Mouse (Mus musculus) CD4-positive, CD25-positive, alpha-beta regulatory T cell, adult 2 months (primary cell): ENCODE measurements around the gene Rbm20.
A peak's percentile ranks its signal among the peaks of the same experiment; 100 is the strongest.

Experiments
- DNase-seq: peaks from one replicate; pipeline ENCODE4 v3.0.0-alpha.2; 2012; ENCODE audit warnings: low read depth, low spot score

Rbm20 gene

DNA sequence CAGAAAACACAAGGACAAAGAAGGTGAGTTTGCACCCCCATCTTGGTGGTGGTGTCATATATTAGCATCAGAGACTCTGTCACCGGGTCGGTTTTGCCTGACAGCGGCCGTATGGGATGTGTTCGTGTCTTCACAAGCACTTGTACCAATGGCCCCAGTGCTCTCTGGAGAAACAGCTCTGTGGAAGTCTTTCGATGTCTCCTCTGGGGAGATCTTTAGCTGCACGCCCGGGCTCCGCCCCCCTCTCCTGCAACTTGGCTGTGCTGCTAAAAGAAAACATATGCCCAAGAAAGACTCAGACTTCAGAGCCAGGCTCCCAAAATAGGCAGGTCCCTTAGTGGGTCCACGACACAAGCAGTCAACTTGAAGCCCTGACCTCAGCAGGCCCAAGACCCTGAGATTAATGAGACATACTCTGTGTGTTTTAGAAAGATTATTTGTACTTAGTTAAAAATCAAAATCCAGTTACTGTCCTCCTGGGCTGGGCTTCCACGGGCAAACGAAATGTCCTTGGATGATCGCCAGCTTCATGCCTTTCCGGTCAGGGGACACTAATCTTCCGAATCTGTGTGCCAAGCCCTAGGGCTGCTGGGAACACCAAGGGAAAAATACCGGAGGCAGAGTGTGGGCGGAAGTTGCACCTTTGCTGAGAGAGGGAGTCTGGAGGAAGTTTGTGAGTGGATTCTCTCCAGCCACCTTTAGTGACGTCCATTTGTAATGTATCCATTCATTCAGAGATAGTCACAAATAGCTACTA, 173.2 kb downstream of the Rbm20 start:
- no peak for DNase-seq

DNA sequence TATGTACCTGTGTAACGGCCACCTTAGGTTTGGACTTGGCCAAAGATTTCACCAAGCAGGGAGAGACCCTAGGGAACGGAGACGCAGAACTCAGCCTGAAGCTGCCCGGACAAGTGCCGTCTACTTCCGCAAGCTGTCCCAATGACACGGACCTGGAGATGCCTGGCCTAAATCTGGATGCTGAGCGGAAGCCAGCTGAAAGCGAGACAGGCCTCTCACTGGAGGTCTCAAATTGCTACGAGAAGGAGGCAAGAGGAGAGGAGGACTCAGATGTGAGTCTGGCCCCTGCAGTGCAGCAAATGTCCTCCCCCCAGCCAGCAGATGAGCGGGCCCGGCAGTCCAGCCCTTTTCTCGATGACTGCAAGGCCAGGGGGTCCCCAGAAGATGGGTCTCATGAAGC, 174.2 kb downstream of the Rbm20 start:
- DNase-seq: no peak

DNA sequence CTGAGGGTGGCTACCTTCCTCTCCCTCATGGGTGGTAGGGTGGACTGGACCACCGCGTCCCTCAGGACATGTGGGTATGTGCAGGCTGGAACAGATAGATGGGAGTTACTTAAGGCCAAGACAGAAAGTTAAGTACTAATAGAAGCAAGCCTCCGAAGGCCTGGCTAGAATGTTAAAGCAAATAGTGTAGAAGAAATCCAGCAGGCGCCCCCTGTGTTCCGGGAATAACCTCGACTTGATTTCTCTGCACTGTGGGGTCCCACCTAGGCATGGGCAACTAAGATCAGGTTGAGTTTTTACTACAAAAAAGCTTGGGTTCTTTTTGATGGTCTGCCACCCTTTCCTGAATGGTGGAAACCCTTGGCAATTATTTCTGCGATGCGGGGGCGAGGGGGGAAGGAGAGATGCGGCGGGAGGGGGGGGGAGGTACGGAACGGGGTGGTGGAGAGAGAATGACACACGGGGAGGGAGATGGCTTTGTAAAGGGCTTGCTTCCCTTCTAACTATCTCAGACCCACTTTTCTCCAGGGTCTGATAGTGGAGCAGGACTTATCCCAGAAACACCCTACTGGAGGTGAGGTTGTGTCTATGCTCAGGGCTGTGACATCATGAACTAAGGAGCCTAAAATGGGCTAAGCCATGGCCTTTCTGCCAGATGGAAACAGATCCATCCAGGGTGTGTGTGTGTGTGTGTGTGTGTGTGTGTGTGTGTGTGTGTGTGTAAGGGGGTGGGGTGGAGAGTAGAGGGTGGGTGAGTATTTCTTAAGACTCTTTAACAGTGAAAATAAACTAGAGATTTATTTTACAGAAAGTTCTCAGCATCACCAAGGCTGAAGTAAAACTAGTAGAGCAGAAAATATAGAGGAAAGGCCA, 175.0 kb downstream of the Rbm20 start:
- no peak for DNase-seq

DNA sequence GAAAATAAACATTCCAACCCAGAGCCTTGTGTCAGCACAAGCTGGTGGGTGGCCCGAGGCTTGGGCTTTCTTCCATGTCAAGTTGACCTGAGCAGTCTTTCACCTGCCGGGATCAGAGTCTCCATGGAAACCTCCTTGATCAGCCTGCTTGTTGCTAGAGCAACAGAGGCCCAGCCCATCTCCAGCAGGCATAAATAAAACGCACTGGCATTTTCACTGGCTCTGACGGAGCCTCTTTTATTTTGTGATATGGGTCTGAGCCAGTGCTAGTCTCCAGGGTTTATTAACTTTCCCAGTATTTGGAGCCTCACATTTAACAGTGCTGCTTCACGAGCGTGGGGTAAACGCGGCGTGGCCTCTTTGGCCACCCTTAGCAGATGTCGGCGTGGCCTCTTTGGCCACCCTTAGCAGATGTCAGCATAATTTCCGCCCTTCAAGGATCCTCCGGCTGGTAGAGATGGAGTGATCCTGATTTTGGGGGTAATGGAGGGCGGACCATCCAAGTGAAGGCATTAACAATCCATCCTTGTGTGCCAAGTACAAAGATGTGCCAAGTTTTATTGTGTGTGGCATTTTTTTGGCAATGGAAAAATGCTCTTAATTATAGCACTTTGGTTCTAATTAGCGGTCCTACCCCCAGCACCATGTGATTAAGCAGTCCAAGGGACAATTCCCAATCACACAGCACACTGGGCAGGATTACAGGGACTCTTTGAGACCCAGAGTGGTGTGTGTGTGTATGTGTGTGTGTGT, 175.8 kb downstream of the Rbm20 start:
- DNase-seq: no peak

DNA sequence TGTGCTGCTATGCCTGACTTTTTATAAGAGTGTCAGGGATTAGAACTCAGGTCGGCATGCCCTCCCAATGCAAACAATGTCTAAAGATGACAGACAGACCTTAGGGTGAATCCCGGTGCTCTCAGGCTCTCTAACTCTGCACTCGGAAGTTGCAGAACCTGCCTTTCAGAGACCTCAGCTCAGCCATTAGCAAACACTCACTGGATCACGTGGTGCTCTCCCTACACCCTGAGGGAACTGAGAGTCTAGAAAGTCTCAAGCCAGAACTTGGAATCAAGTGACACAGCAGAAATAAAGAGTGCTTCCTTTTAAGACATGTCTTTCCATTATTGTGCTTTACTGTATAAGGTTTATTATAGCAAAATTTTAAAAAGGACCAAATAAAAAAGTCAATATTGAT, 177.9 kb downstream of the Rbm20 start:
- no peak for DNase-seq

- DNase-seq: no peak
Observed at GRCm38 (mm10) chr19:53855781-53856180, 178.7 kb downstream of the Rbm20 start.

DNA sequence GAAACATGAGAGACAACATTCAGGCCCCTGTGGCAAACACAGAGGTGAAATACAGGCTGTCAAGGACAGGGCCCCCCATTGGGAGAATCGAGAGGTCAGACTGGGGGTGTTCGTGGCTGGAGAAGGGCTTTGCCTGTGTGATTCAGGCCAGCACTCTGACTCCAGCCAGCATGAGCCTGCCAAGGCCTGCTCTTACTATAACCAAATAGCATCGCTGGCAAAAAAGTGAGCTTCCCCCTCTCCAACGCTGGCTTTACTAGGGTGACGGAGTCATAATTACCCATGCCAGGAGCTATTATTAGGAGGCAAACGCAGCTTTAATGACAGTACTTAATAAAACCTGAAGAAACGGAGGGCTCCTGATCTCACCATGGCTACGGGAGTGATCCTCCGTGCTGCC, 179.7 kb downstream of the Rbm20 start:
- DNase-seq: no peak

DNA sequence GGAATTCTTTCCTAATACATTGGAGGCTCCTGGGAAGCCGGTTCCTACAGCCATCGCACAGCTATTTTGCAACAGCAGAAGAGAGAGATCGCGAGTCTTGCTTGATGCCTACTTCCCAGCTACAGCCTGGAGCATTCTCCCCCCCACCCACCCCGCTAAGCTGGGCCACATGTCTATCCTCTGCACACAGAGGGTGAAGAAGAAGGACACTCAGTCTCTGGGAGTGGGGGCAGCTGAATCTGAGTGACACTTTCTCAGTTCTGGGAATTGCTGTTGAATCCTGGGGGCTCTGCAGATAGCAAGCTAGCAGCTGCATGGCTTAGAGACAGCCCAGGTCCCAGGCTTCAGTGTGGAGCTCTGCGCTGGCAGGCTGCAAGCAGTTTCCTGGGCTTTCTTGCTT, 180.9 kb downstream of the Rbm20 start:
- no peak for DNase-seq

GRCm38 (mm10) chr19:53859149-53859548, 182.0 kb downstream of the Rbm20 start:
- peak; percentile 12 for DNase-seq

GRCm38 (mm10) chr19:53859593-53859992, 182.5 kb downstream of the Rbm20 start:
- DNase-seq: no peak

DNA sequence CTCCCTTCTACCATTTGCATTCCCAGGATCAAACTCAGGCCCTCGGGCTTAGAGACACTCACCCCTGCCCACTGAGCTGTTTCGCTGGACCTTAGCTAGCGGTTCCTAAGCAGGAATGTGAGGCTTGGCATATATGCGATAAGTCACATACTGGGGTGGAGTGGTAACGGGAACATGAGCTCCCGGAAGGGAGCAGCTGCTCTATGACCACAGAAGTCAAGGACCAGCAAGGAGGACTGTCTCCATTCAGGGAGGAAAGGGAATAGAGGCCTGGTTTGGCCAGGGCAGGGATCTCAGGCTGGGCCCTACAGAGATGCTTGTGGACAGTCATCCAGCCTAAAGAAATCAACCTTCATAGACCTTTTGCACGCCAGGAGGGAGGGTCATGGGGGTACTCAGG, 184.2 kb downstream of the Rbm20 start:
- no peak for DNase-seq

DNA sequence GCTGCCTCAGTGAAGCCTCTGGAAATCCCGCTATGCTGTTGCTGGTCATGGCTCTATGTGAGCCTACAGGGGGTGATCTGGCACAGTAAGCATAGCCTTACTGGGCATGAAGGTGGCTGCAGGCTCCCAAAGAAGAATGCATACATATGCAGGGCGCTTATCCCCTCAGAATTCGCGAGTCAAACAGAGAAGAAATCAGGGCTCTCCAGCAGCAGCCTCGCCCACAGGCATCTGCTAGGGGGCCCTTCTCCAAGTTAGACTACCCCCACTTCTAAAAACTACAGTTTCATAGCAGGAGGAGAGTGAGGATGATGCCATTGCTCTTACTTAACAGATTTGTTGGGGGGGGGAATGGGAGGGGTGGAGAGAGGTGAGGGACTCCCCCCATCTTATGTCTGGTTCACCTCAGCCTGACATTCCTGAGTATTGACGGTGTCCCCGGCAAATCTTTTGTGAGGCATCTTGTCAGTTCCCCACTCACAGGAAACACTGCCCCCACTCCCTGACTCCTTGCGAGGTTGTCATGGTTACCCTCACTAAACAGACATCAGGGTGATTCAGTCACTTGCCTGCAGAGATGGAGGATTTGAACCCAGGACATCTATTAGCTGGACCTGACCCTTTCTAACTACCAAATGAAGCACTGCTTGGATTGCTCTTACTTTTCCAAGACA, 185.6 kb downstream of the Rbm20 start:
- peak; percentile 39 for DNase-seq

DNA sequence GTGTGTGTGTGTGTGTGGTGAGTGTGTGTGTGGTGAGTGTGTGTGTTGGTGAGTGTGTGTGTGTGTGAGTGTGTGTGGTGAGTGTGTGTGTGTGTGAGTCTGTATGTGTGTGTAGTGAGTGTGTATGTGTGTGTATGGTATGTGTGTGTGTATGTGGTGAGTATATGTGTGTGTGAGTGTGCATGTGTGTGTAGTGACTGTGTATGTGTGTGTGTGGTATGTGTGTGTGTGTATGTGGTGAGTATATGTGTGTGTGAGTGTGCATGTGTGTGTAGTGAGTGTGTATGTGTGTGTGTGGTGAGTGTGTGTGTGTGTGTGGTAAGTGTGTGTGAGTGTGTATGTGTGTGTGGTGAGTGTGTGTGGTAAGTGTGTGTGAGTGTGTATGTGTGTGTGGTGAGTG, 190.1 kb downstream of the Rbm20 start:
- DNase-seq: no peak

GRCm38 (mm10) chr19:53868125-53868524, 191.0 kb downstream of the Rbm20 start:
- DNase-seq: peak; percentile 10

- no peak for DNase-seq
Observed at GRCm38 (mm10) chr19:53868796-53869195, 191.7 kb downstream of the Rbm20 start.

- peak; percentile 47 for DNase-seq
Observed at GRCm38 (mm10) chr19:53869427-53870385, 192.6 kb downstream of the Rbm20 start.

- DNase-seq: no peak
Observed at GRCm38 (mm10) chr19:53870568-53870967, 193.5 kb downstream of the Rbm20 start.

DNA sequence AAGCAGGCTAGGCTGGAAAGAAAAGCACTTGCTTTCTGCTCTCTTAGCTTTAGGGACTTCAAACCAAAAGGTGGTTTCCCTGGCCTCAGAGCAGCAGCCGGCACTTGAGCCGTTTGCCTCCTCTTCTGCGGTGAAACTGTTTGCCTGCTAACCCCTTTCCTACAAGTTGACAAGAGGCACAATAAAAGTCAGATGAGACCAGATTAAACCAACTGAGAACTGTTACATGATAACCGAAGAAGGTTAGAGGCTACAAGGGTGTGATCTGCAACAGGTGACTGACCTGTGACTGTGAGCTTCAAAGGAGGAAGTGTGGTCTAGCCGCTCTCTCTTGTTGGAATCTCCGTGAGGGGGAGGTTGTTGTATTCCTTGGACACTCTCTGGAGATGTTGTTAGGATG, 194.4 kb downstream of the Rbm20 start:
- peak; percentile 48 for DNase-seq

DNA sequence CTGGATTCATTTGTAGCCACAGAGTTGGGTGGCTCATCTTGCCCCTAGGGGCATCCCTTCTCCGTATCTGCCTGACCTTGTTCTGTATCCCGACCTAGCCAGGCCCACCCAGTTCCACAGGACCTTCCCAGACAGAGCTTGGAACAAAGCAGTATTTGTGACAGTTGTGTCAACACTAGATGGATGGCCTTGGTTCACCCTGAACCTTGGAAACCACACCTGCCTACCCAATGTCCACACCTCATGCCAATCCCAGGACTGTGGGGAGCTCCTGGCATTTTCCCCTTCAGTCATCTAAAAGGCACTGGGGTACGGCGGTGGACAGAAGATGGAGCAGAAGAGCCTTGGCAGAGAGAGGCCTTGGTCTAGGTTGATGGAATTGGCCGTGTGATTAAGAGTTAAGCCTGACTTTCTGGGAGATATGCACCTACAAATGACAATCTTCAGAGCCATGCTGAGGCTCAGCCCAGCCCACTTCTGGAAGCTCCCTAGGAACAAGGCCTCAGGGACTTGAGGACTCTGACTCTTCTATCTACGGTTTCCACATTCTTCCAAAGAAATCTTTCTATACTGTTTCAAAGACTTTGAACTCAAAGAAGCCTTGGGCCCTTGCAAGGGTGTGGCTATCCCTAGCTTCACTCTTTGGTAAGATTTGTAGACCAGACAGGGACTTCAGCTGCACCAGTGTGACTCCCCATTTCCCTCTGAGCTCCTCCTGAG, 196.0 kb downstream of the Rbm20 start:
- no peak for DNase-seq

DNA sequence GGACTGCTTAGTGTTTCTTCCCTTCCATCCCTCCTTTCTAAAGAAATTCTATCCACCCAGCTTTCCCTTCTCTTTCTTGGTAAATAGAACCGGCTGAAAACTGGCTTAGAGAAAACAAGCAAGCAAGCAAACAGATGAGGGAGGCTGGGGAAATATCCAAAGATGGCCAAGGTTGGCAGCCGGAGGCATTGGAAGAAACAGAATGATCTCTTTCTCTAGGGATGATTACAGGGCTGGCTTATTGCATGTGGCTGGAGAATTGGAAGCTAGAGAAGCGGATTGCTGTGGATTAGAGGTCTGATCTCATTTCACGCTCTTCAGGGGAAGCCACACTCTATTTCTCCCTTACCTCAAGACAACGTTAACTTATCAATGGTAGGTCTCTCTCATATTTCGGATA, 198.1 kb downstream of the Rbm20 start:
- no peak for DNase-seq
